Mouse (Mus musculus) neural tube, embryonic 12.5 days (tissue): ENCODE measurements at regions not wholly inside any gene's neighbourhood (a gene's known extent, or its start where the extent isn't known, plus 50 kb on each side); places are given as distances from the start of the nearest gene placed in this dataset.

Experiments used
- ATAC-seq: fragments of 200-750 bp; cut with Nextera tagmentation; 2 replicates; pipeline ENCODE4 v1.8.0; 2017; ENCODE audit warnings: low read depth, mild to moderate bottlenecking, moderate TSS enrichment, moderate library complexity; ENCODE audit not compliant: low FRiP score
- H3K27ac ChIP-seq: fragments of 300-500 bp; sonication (generic); 2 replicates; pipeline ENCODE4 v1.5.1; 2016
- H3K27me3 ChIP-seq: fragments of 300-500 bp; sonication (generic); replicated peaks from 2 replicates; pipeline ENCODE4 v1.6.1; 2016; ENCODE audit warnings: mild to moderate bottlenecking
- H3K36me3 ChIP-seq: fragments of 300-500 bp; sonication (generic); 2 replicates; pipeline ENCODE4 v1.6.1; 2016; ENCODE audit warnings: mild to moderate bottlenecking
- H3K4me1 ChIP-seq: fragments of 300-500 bp; sonication (generic); 2 replicates; pipeline ENCODE4 v1.6.1; 2016
- H3K4me2 ChIP-seq: fragments of 300-500 bp; sonication (generic); replicated peaks from 2 replicates; pipeline ENCODE4 v1.6.1; 2016; ENCODE audit warnings: mild to moderate bottlenecking
- H3K4me3 ChIP-seq: fragments of 300-500 bp; sonication (generic); 2 replicates; pipeline ENCODE4 v1.5.1; 2016
- H3K9ac ChIP-seq: fragments of 300-500 bp; sonication (generic); 2 replicates; pipeline ENCODE4 v1.6.1; 2016; ENCODE audit warnings: mild to moderate bottlenecking
- H3K9me3 ChIP-seq: fragments of 300-500 bp; sonication (generic); 2 replicates; pipeline ENCODE4 v1.6.1; 2016; ENCODE audit warnings: mild to moderate bottlenecking
- WGBS: fragments of 180-500 bp; shearing (Covaris S2); methylation state at CpG from one replicate; pipeline ENCODE4 v1.1.7; 2016; 5-methylcytosine and 5-hydroxymethylcytosine counted together

- Histone ChIP-seq H3K4me2 (no peak overlapping the region), H3K9ac (no peak overlapping the region), H3K27ac (no peak overlapping the region), H3K4me1 (peaks cover 16% of the 10 kb centered on the region; the same call in 1 of the 2 replicates), H3K36me3 (no peaks in the 10 kb centered on the region), H3K9me3 (no peaks in the 10 kb centered on the region), H3K27me3 (no peaks in the 10 kb centered on the region), H3K4me3 (no peak overlapping the region)
- ATAC-seq, result no peak
- 79% methylated on average over 5 of the region's 5 CpGs for WGBS
Measured at GRCm38 (mm10) chr13:107902800-107903149, 141.5 kb upstream of the Smim15 start.

- ATAC-seq, result 0 out of 2 replicates have a peak, but pooled peaks have one; percentile 27
- no peak overlapping the region for H3K4me2 ChIP-seq
- 53% methylated on average over 8 of the region's 8 CpGs for WGBS
Measured at GRCm38 (mm10) chr13:107899600-107900229, 144.5 kb upstream of the Smim15 start.

GRCm38 (mm10) chr13:107897646-107898045, 146.6 kb upstream of the Smim15 start:
- Histone ChIP-seq H3K9ac (no peak overlapping the region), H3K27ac (no peak overlapping the region), H3K4me3 (no peak overlapping the region), H3K9me3 (no peaks in the 10 kb centered on the region), H3K4me1 (peaks cover under 1% of the 10 kb centered on the region; the same call in 1 of the 2 replicates), H3K36me3 (no peaks in the 10 kb centered on the region), H3K27me3 (no peaks in the 10 kb centered on the region), H3K4me2 (no peak overlapping the region)
- WGBS, result 90% methylated on average over 1 of the region's 1 CpGs
- no peak for ATAC-seq

More at GRCm38 (mm10) chr13:107899600-107900229, 144.5 kb upstream of the Smim15 start:
- no peaks in the 10 kb centered on the region for H3K36me3 ChIP-seq
- H3K4me3 ChIP-seq, result no peak overlapping the region
- no peaks in the 10 kb centered on the region for H3K9me3 ChIP-seq
- no peak overlapping the region for H3K27ac ChIP-seq
- peaks cover 16% of the 10 kb centered on the region; the same call in 1 of the 2 replicates for H3K4me1 ChIP-seq
- H3K27me3 ChIP-seq, result no peaks in the 10 kb centered on the region
- no peak overlapping the region for H3K9ac ChIP-seq

- Histone ChIP-seq H3K4me2 (no peak overlapping the region), H3K4me1 (peaks cover 5% of the 10 kb centered on the region; the same call in 1 of the 2 replicates), H3K27ac (no peak overlapping the region), H3K9me3 (no peaks in the 10 kb centered on the region), H3K4me3 (no peak overlapping the region), H3K9ac (no peak overlapping the region), H3K36me3 (no peaks in the 10 kb centered on the region), H3K27me3 (no peaks in the 10 kb centered on the region)
- no peak for ATAC-seq
- 87% methylated on average over 3 of the region's 3 CpGs for WGBS
Measured at GRCm38 (mm10) chr13:107897184-107897583, 147.1 kb upstream of the Smim15 start.

GRCm38 (mm10) chr13:107893581-107894183, 150.6 kb upstream of the Smim15 start:
- Histone ChIP-seq H3K27me3 (no peaks in the 10 kb centered on the region), H3K36me3 (no peaks in the 10 kb centered on the region), H3K4me3 (no peak overlapping the region), H3K9ac (no peak overlapping the region), H3K4me2 (no peak overlapping the region), H3K4me1 (peaks cover 8% of the 10 kb centered on the region; the same call in 1 of the 2 replicates), H3K9me3 (no peaks in the 10 kb centered on the region), H3K27ac (no peak overlapping the region)
- no peak for ATAC-seq
- WGBS, result 87% methylated on average over 8 of the region's 8 CpGs

GRCm38 (mm10) chr13:107893081-107893480, 151.2 kb upstream of the Smim15 start:
- no peaks in the 10 kb centered on the region for H3K27me3 ChIP-seq
- no peak overlapping the region for H3K4me3 ChIP-seq
- 92% methylated on average over 4 of the region's 4 CpGs for WGBS
- peaks cover 8% of the 10 kb centered on the region; the same call in 1 of the 2 replicates for H3K4me1 ChIP-seq
- no peak overlapping the region for H3K4me2 ChIP-seq
- H3K27ac ChIP-seq, result no peak overlapping the region
- no peaks in the 10 kb centered on the region for H3K36me3 ChIP-seq
- no peaks in the 10 kb centered on the region for H3K9me3 ChIP-seq
- ATAC-seq, result no peak
- H3K9ac ChIP-seq, result no peak overlapping the region

- H3K4me1 ChIP-seq, result peaks cover 13% of the 10 kb centered on the region
Measured at GRCm38 (mm10) chr13:107891946-107892345, 152.3 kb upstream of the Smim15 start.

GRCm38 (mm10) chr13:107890866-107891821, 153.1 kb upstream of the Smim15 start:
- Histone ChIP-seq H3K27ac (peak overlapping the region; percentile 98), H3K9me3 (no peaks in the 10 kb centered on the region), H3K9ac (peak overlapping the region; percentile 89), H3K4me1 (peaks cover 17% of the 10 kb centered on the region), H3K27me3 (no peaks in the 10 kb centered on the region), H3K4me3 (peak overlapping the region; percentile 96), H3K4me2 (peak overlapping the region; percentile 80), H3K36me3 (no peaks in the 10 kb centered on the region)
- WGBS, result under 1% methylated on average over 95 of the region's 95 CpGs
- ATAC-seq, result no peak; the same call in 1 of the 2 replicates

More at GRCm38 (mm10) chr13:107891946-107892345, 152.3 kb upstream of the Smim15 start:
- WGBS, result 12% methylated on average over 11 of the region's 11 CpGs
- H3K27me3 ChIP-seq, result no peaks in the 10 kb centered on the region
- H3K4me2 ChIP-seq, result peak overlapping the region; percentile 80
- H3K4me3 ChIP-seq, result peak overlapping the region; percentile 96
- no peak for ATAC-seq
- no peaks in the 10 kb centered on the region for H3K36me3 ChIP-seq
- peak overlapping the region; percentile 89 for H3K9ac ChIP-seq
- no peak overlapping the region for H3K27ac ChIP-seq
- no peaks in the 10 kb centered on the region for H3K9me3 ChIP-seq

GRCm38 (mm10) chr13:107889985-107890865, 154.0 kb upstream of the Smim15 start:
- peak overlapping the region; percentile 80 for H3K4me2 ChIP-seq
- WGBS, result under 1% methylated on average over 87 of the region's 90 CpGs
- H3K4me1 ChIP-seq, result peaks cover 17% of the 10 kb centered on the region
- H3K27me3 ChIP-seq, result no peaks in the 10 kb centered on the region
- H3K27ac ChIP-seq, result peak overlapping the region; percentile 98
- no peaks in the 10 kb centered on the region for H3K9me3 ChIP-seq
- H3K36me3 ChIP-seq, result no peaks in the 10 kb centered on the region
- ATAC-seq, result peak; percentile 92
- H3K9ac ChIP-seq, result peak overlapping the region; percentile 99
- peak overlapping the region; percentile 96 for H3K4me3 ChIP-seq

GRCm38 (mm10) chr13:107889588-107889984, 154.7 kb upstream of the Smim15 start:
- Histone ChIP-seq H3K9ac (peak overlapping the region; percentile 99), H3K4me1 (peaks cover 22% of the 10 kb centered on the region), H3K27me3 (no peaks in the 10 kb centered on the region), H3K9me3 (no peaks in the 10 kb centered on the region), H3K27ac (peak overlapping the region; percentile 97), H3K36me3 (no peaks in the 10 kb centered on the region), H3K4me3 (peak overlapping the region; percentile 96), H3K4me2 (peak overlapping the region; percentile 80; the same call in 1 of the 2 replicates)
- under 1% methylated on average over 49 of the region's 66 CpGs for WGBS
- no peak for ATAC-seq
